Mouse (Mus musculus): ENCODE data around the gene Lrig2. TPM values are rescaled to one million over a fixed set of nuclear protein-coding genes. Genes with fewer than 3 reads are reported as not detected.

Gene Lrig2
- total RNA-seq (2023): 29.1 TPM

GRCm38 (mm10) chr3:104511538-104512423 is at the start of gene Lrig2:
Lrig2 (minus strand) TSS chr3:104511918.

Other genes starting within 250 kb of the Lrig2 start
- gene Slc16a1, start 126.8 kb upstream of the Lrig2 start, total RNA-seq (2023): 54.3 TPM

Data from CD8-positive naive resting alpha-beta T cell, adult 57 days (primary cell).